Mouse (Mus musculus) embryonic fibroblast, embryonic 13.5 days (primary cell): ENCODE data around the gene Mios.

Source experiments
- CTCF ChIP-seq: IDR thresholded peaks from 2 replicates; pipeline ENCODE4 v1.5.1; 2011; ENCODE audit warnings: mild to moderate bottlenecking, control low read depth, low read length, moderate library complexity, borderline replicate concordance; ENCODE audit not compliant: insufficient read depth
- POLR2A ChIP-seq: IDR thresholded peaks from 2 replicates; pipeline ENCODE4 v1.6.1; 2011; ENCODE audit warnings: low read depth, mild to moderate bottlenecking, control low read depth, low read length, moderate library complexity

DNA sequence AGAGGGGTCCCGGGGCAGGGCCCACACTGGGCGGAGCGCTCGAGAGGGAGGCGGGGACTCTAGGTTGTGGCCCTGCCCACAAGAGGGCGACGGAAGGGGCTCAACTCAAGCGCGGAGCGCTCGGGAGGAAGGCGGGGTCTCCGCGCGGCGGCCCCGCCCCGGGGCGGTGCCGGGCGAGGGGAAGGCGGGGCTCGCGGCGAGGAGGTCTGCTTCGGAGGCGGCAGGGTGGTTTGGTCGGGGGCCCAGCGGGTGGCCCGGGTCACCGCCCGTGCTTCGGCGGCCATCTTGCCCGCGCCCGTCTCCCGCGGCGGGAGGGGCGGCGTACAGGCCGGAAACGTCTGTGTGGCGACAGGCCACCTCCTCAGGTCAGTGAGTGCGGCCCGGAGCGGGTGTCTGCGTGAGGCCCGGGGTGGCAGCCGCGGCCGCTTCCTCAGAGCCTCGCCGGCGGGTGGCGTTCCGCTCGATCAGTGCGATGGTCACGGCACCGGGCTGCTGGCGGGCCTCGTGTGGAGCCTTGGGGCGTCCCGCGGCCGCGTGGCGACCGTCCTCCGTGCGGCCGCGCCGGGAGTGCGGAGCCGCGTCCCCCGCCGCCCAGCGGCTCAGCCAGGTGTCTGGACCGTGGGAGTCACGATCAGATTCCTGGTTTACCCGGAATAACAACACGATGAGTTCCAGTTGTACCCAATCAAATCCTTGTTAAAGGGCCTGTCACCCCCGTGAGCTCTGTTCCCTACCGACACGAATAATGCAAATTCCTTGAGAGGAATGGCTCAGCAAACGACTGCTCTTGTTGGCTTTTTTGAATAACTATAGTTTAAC, at the start of gene Mios:
- TF ChIP-seq CTCF (no peak), POLR2A (peak; percentile 61)
